Mouse (Mus musculus): ENCODE measurements around the gene Rxfp1.

DNA sequence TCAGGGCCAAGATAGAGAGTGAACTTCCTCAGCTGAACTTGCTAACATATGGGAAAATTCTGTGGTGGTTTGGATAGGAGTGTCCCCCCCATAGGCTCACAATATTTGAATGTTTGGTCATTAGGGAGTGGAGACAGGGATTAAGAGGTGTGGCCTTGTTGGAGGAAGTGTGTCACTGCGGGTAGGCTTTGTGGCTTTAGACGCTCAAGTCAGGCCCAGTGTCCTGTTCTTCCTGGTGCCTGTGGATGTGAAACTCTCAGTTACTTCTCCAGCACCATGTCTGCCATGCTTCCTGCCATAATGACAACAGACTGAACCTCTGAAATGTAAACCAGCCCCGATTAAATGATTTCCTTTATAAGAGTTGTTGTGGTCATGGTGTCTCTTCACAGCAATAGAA lies 61.3 kb downstream of the Rxfp1 start:
- TF ChIP-seq POLR2A (IDR thresholded peaks at IDR 0.05; ENCODE audit: insufficient read length, low read depth) (no peak), USF1 (IDR thresholded peaks at IDR 0.05; ENCODE audit: low read depth) (no peak), E2F4 (IDR thresholded peaks at IDR 0.05; ENCODE audit: insufficient read depth) (no peak), MYOG (IDR thresholded peaks at IDR 0.05; ENCODE audit: control insufficient read depth in 1 of 3, insufficient read depth in 1 of 3, insufficient read length in 2 of 3, low read depth in 2 of 3) (no peak)

All from myocyte (in vitro differentiated cells).